Mouse (Mus musculus) gastrocnemius, postnatal 36 days (tissue): ENCODE data around the gene Kirrel3. TPM values are rescaled to one million over a fixed set of nuclear protein-coding genes. Genes with fewer than 3 reads are reported as not detected.

Experiments
- DNase-seq, 2 experiments: peaks; one replicate each; pipeline ENCODE4 v3.0.0; 2022
- intact Hi-C: fragments of 180-260 bp; cut with DNase I; formaldehyde crosslinking; loops from one replicate; pipeline ENCODE4 v1.15.1; 2025
- total RNA-seq, 2 experiments: library from RNA; stranded (reverse); gene quantifications; 2 replicates each; pipeline ENCODE4 v1.2.3; 2021

The Kirrel3 gene
- total RNA-seq, 2 experiments from 2014 or later, result 0.51 to 0.54 TPM

DNA sequence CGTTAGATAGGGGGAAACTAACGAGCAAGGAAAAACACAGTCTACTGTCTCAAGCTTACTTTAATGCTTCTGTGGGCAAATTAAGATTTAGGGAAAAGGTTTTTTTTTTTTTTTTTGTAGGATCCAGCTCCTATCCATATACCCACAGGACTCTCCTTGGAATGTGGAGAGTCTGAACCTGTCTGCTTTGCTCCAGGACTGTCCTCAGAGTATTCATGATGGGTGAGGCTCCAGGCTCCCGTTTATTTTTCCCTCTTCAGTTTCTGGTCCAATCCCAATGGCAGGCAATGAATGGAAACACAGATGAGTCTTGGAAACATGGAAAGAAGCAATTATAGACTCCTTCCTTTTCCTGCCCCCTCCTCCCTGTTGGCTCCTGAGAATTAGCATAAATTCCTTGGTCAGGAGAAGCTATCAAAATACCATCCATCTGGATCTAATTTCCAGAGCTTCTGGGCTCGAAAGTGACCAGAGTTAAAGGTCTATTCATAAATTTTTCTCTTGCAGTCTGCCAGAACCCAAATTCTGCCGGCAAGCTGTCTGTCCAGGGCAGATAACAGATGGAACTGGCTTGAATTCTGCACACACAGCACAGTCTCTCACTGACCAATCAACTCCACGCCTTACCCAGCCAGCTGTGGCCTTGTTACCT is 312.1 kb downstream of the Kirrel3 start:
- peak in 1 of 2 experiments; percentile 6 for DNase-seq
- intact Hi-C loops, result no loop called here

- no peak for DNase-seq
- intact Hi-C loops, result no loop called here
Observed at GRCm38 (mm10) chr9:34801662-34802061, 316.0 kb downstream of the Kirrel3 start.

DNA sequence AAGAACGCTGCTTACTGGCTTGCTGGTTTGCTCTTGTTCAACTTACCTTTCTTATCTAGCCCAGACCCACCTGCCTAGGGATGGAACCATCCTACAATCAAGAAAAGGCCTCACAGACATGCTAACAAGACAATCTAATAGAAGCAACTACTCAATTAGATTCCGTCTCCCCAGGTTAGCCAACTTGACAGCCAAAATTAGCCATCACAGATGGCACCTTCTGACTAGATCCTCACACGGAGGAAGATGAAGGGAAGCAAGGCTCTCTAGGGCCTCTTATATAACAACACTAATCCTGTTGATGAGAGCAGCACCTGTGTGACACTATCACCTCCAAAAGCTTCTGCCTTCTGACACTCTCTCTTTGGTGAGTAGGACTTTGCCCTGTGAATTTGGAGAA is 321.2 kb downstream of the Kirrel3 start:
- intact Hi-C loops, result no loop called here
- no peak for DNase-seq

DNA sequence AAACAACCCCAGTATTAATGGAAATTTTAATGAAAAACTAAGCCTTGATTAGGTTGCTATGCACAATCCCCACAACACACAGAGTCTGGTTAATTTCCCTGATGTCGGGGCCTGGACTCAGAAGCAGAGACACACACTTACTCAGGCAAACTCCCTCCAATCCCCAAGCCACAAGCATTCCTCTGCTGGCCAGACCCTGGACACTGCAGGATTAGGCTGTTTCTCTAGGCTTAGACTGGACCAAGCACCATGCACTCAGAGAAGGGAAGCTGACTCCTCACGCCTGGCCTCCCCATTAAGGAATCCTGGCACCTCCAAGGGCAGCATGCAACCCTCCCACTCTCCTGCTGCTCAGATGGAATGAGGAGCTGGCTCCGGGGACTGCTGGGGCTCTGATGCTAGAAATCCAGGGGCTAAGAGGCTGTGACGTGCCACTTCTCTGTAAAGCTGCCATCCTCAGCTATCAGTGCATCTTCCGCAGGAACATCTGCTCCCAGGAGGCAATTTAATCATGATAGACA is 324.4 kb downstream of the Kirrel3 start:
- intact Hi-C loops, result no loop called here
- DNase-seq, result no peak

- no peak for DNase-seq
- intact Hi-C loops, result no loop called here
Observed at GRCm38 (mm10) chr9:34818325-34818976, 332.8 kb downstream of the Kirrel3 start.

GRCm38 (mm10) chr9:34824358-34825088 is 338.8 kb downstream of the Kirrel3 start:
- intact Hi-C loops, result no loop called here
- no peak for DNase-seq

DNA sequence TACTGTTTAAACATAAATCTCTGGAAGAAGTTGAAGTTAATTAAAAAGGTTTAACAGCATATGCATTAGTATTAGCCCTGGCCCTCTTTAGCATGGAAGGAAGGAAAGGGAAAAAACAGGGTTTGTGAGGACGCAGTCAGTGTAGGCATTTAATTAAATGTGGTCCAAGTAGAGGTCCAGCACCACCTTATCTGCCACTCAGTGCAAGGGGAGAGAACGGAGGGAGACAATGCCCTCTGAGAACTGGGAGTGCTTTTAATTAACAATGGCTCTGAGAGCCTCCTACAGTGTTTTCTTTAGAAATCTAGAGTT is 339.4 kb downstream of the Kirrel3 start:
- intact Hi-C loops, result no loop called here
- no peak for DNase-seq

- no peak for DNase-seq
- intact Hi-C loops, result no loop called here
Observed at GRCm38 (mm10) chr9:34825402-34826008, 339.8 kb downstream of the Kirrel3 start.

DNA sequence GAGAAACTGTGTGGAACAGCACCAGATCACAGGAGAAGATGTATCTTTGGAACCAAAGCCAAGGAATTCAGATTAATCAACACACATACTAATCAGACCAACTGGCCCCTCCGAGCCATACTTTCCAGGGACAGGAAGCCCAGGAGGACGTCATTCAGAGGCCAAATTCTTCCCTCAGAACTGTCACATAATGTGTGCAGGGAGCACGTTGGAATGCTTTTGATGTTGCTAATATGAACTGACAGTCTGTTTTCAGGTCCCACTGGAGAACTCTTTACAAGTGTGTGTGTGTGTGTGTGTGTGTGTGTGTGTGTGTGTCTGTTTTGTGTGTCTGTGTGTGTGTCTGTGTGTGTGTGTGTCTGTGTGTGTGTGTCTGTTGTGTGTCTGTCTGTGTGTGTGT is 345.0 kb downstream of the Kirrel3 start:
- intact Hi-C loops, result no loop called here
- no peak for DNase-seq

DNA sequence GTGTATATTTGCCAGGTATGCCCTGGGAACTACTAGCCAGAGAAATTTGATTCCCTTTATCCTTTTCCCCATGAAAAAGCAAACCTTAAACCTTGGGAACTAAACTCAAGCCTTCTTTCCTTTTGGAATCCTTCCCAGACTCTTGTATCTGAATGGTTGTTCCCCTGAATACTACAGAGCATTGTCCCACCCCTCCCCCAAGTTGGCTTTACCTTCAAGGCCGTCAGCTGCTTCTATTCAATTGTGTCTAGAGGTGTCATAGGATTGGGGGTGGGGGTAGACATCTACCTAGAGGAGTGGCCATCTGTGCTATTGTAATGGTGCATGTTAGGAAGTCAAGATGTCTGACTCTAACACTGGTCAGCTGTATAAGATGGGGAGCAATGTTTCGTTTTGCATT is 351.1 kb downstream of the Kirrel3 start:
- intact Hi-C loops, result no loop called here
- no peak for DNase-seq

GRCm38 (mm10) chr9:34837700-34838462 is 352.2 kb downstream of the Kirrel3 start:
- DNase-seq, result no peak
- intact Hi-C loops, result no loop called here

DNA sequence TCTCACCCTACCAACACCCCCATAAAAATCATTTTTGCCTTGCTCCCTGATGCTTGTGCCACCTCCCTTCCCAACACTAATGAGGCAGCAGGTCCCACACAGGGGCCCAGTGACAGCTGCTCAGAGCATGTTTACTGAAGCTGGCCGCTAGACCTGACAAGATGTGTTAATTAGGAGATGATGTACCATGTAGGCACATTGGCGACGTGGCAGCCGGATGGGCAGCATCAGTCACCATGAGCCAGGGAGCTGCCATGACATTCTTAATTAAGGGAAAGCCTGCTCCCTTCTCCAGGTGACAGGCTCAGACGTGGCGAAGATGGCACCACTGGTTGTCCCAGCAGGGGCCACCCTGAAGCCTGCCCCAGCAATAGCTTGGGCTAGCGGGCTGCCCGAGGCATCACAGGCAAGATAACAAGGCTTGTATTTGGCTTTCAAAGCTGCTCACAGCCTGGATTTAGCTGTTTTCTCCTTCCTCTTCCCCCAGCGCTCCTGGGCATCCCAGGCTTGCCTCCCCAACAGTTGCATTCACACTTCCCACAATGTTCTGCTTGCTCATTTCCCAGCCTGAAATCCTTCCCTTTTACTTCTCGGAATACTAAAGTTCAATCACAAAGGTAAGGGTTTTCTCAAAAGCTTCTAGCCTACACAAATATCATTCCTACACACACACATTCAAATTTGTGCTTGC is 357.7 kb downstream of the Kirrel3 start:
- intact Hi-C loops, result loop anchor here (10.0 kb wide), 1 partner anchor 339 kb away; no protein-coding TSS in a partner anchor
- no peak for DNase-seq

DNA sequence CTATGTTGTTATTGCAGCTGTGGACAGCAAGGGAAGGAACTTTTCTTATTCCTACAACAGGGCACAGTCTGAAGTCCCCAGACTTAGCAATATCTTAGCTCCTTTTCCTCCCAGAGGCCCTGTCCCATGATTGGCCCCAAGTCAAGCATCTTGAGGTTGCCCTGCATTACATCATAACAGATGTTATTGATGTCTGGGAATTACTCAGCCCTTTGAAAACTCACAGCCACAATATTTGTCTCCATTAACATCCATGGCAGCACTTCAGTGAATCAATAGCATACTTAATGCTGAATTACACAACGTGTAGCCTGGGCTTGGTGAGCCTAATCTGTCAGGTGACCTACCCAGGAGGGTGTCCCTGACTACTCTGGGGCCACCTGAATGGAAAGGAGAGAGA is 360.7 kb downstream of the Kirrel3 start:
- intact Hi-C loops, result loop anchor here (10.0 kb wide), 1 partner anchor 342 kb away; no protein-coding TSS in a partner anchor
- no peak for DNase-seq

DNA sequence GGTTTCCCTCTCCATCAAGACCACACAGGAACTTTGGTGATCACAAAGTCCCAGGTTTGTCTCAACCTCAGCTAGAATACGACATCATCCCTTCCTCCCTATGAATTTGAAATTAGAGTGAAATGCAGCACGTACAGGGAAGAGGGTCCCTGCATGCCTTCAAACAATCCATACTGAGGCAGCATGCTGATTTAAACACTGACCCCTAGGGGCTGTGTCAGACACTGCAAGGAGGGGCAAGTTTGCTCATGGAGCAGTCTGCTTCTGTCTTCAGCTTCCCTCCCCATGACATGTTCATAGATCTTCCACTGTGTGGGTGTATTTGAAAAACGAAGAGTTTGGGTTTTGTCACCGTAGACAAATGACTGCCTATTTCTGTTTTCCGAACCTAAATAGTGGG is 362.0 kb downstream of the Kirrel3 start:
- intact Hi-C loops, result loop anchor here (10.0 kb wide), 1 partner anchor 343 kb away; no protein-coding TSS in a partner anchor

DNA sequence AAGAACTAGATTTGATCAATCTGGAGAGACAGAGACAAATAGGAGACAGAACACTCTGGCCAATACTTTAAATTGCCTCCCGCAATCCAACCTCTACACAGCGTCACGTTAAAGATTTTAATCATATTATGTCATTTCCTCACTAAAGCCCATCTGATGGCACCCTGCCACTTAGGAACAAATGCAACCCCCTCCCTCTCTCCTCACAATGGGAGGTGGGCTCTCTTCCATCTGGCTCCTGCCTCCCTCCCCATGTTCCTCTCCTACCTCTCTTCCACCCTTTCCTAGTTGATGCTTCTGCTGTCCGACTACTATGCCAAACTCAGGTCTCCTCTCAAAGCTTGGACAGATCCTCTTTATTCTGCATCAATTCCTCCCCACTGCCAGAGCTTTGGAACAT is 365.4 kb downstream of the Kirrel3 start:
- intact Hi-C loops, result no loop called here
- no peak for DNase-seq

More for the DNA sequence above, 362.0 kb downstream of the Kirrel3 start:
- DNase-seq, result no peak

DNA sequence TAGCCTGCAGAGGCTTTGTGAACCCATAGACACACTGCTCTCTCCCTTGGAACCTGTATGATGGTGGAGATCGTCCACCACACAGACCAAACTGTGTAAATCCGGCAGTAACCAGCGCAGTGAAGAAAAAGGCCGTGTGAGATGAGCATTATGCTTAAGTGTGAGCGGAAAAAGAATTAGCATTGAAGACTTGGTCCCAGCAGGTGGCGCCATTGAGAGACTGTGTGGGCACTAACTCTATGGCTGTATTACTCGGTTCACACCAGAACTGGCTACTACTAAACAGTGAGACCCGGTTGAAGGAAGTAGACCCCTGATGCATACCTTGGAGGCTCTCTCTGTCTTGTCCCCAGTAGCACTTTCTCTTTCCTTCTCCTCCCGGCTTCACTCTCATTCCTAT is 371.9 kb downstream of the Kirrel3 start:
- DNase-seq, result no peak
- intact Hi-C loops, result loop anchor here (5.0 kb wide), 1 partner anchor 165 kb away; no protein-coding TSS in a partner anchor

GRCm38 (mm10) chr9:34858071-34858470 is 372.4 kb downstream of the Kirrel3 start:
- no peak for DNase-seq
- intact Hi-C loops, result loop anchor here (5.0 kb wide), 1 partner anchor 164 kb away; no protein-coding TSS in a partner anchor

DNA sequence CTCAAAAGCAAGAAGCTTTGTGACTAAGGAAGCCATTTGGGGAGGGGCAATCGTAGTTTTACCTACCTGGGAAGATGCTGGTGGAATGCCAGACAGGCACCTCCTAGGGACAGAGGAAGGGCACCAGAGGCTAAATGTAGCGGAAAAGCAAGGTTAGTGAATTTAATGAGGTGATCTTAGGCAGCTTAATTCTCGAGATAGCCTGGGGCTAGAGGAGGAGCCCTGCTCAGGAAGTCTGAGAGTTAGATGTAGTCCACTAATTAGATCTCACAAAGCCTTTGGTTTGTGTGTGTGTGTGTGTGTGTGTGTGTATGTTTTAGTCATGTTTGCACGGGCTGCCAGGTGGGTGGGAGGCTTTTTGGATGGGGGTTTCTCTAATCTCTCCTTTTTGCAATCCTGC is 375.2 kb downstream of the Kirrel3 start:
- DNase-seq, result no peak
- intact Hi-C loops, result no loop called here

- DNase-seq, result peak in 1 of 2 experiments; percentile 13
- intact Hi-C loops, result no loop called here
Observed at GRCm38 (mm10) chr9:34861775-34862174, 376.1 kb downstream of the Kirrel3 start.

DNA sequence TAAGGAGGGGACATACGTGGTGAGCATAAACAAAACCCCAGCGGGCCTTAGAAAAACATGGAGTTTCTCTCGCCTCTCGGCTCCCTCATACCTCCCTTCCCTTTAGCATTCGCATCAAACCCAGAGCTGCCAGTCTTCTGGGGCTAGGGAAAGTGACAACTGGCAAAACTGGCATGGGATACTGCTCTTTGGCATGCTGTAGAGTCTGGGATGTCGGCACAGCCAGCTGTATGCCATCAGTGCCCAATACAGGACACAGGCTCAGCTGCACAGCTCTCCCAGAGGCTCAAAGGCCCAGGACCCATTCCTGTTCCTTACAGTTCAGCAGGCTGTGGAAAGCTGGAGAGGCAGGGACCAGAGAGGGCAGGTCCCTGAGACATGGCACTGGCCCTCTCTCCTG is 379.9 kb downstream of the Kirrel3 start:
- no peak for DNase-seq
- intact Hi-C loops, result no loop called here
